Mouse (Mus musculus) neural tube, embryonic 15.5 days (tissue): Measurements from ENCODE around the gene Olfr202. TPM values are rescaled to one million over a fixed set of nuclear protein-coding genes. Genes with fewer than 3 reads are reported as not detected.

Experiments used
- polyA plus RNA-seq: library from polyadenylated mRNA; unstranded; fragments of >200 nt; fragmentation: Nextera tagmentation; extraction: Ambion mirVana; gene quantifications from 2 replicates; pipeline ENCODE4 v1.2.1, GENCODE M21; 2015

Gene Olfr202
- polyA plus RNA-seq, 1 experiment from 2014 or later = not detected

Other genes with a start within 250 kb of the Olfr202 start
- gene Olfr187, start 247.0 kb downstream of the Olfr202 start, polyA plus RNA-seq = not detected in 2 replicates
- gene Olfr190, start 208.8 kb downstream of the Olfr202 start, polyA plus RNA-seq = not detected in 2 replicates
- not detected in 2 replicates for gene Olfr191, start 197.0 kb downstream of the Olfr202 start, polyA plus RNA-seq
- gene Olfr193, start 174.9 kb downstream of the Olfr202 start, polyA plus RNA-seq = not detected in 2 replicates
- not detected in 2 replicates for gene Olfr194, start 165.7 kb downstream of the Olfr202 start, polyA plus RNA-seq
- not detected in 2 replicates for gene Olfr195, start 139.7 kb downstream of the Olfr202 start, polyA plus RNA-seq
- not detected in 2 replicates for gene Olfr196, start 116.3 kb downstream of the Olfr202 start, polyA plus RNA-seq
- gene Olfr198, start 83.3 kb downstream of the Olfr202 start, polyA plus RNA-seq = not detected in 2 replicates
- gene Olfr199, start 67.0 kb downstream of the Olfr202 start, polyA plus RNA-seq = not detected in 2 replicates
- gene Olfr201, start 14.2 kb downstream of the Olfr202 start, polyA plus RNA-seq = not detected in 2 replicates
- gene Olfr203, start 12.1 kb upstream of the Olfr202 start, polyA plus RNA-seq = not detected in 2 replicates
- gene Olfr204, start 31.5 kb upstream of the Olfr202 start, polyA plus RNA-seq = not detected in 2 replicates
- not detected in 2 replicates for gene Olfr205, start 44.3 kb upstream of the Olfr202 start, polyA plus RNA-seq
- not detected in 2 replicates for gene Olfr206, start 62.5 kb upstream of the Olfr202 start, polyA plus RNA-seq
- gene Olfr209, start 77.2 kb upstream of the Olfr202 start, polyA plus RNA-seq = not detected in 2 replicates
- not detected in 2 replicates for gene Gabrr3, start 120.5 kb upstream of the Olfr202 start, polyA plus RNA-seq
- 15.4 and 19.9 TPM in 2 replicates for gene Riox2, start 185.0 kb upstream of the Olfr202 start, polyA plus RNA-seq